Mouse (Mus musculus) cerebellum, postnatal 10 days (tissue): ENCODE data around the gene Tspoap1.
A peak's percentile ranks its signal among the peaks of the same experiment; 100 is the strongest.

ENCODE experiments used
- DNase-seq, 2 experiments: peaks; one replicate each; pipeline ENCODE4 v3.0.0; 2021; ENCODE audit warnings: mixed read lengths in 2 of 2

Tspoap1 gene

GRCm38 (mm10) chr11:87816707-87817442 lies 56.5 kb downstream of the Tspoap1 start:
- DNase-seq: peak; percentile 95 to 97

DNA sequence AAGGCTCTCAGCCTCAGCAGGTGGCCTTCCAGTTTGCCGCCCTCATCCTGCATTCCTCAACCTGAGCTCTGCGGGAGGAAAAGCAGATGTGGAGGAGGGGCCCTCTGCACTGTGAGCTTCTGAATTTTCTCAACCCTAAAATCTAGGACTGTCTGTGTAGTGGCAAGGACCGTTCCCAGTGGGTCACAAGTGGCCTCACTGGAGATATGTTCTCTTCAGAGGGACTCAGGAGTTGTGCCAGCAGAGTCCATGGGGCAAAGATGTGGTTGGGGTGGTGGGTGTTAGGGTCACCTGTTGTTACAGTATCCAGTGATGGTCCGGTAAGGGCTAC lies 57.1 kb downstream of the Tspoap1 start:
- no peak for DNase-seq

DNA sequence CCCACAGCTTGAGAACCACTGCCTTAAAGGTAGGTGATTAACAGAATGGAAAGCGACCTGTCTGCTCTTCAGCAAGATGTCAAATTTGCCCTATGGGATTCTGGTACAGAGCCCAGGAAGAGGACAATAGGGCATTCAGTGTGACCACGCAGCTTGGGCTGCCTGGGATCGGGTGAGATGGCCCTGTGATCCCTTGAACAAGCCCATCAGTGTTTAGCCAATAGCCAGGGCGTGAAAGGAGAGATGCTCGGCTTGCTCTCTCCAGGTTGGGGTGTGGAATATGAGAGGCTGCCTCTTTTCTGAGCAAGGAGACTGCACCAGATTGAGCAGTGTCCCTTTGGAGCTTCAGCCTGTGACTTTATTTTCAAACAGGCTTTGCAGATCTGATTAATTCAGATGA lies 61.2 kb downstream of the Tspoap1 start:
- no peak for DNase-seq

DNA sequence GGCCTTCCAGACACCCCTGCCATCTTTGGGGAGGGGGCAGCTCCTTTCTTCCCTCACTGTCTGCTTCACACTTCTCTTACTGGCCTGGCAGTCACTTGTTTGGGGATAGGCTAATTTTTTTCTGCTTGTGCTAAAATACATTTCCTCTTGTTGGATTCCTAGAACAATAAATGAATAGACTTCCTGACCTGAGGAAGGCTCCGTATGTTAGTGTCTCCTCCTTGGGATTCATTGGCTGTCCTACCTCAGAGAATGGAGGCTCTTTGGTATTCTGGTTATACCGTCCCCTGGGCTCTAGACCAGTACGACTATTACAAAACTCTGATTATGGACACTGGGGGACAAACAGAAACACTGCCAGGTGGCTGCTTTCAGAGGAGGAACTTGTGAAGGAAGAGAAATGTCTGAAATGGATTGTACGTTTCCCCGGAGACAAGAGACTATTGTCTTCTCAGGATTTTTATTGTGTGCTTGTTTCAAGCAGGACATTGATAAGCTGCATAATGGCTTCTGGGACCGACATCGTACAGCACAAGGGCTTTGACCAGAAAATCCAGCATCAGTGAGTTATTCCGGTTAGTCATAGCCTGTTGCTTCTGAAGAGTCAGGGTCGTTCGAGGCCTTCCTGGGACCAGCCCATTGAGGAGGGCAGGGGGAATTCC lies 68.0 kb downstream of the Tspoap1 start, which contains the start of gene Lpo:
Gene Lpo, minus strand, starts transcription at position 51 of the 662 bp plus-strand sequence.
- DNase-seq: no peak
